Comparison of ENCODE assay signal across 16 mouse cellular contexts in the genomic region with DNA sequence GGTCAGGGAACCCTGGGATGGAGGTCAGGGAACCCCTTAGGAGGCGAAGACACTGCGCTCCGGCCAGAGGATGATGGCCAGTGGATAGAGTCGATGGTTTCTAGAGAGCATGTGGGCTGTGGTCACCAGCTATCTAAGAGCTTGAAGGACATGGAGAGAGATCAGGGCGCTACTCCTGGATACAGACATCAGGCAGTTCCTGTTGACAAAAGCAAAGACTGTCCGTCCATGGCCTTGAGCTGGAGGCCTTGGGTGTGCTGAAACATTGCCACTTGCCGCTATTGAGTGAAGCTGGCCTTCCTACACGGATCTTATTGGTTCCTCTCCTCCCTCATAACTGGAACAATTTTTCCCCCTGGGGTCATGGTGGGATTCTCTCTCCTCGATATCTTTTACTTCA. TPM values are rescaled to one million over a fixed set of nuclear protein-coding genes. Genes with fewer than 3 reads are reported as not detected.
DNase-seq lines count a peak whose midpoint lies in the region; TF ChIP-seq lines count a peak whose summit lies in the region.
"Had no signal": no experiment of that assay in that cellular context is flagged by ENCODE, and none has a peak within 500 bp of the region (broad histone marks: within the 10 kb centered on the region; RNA-seq: fewer than 3 reads in every experiment).

No protein-coding gene starts in this region.

- no peak for TF ChIP-seq POLR2A in testis, adult 2 months (IDR thresholded peaks at IDR 0.05; ENCODE audit: control insufficient read depth, low read depth, low read length)

- peak overlapping the region; percentile 61 for H3K27ac ChIP-seq in testis, adult 2 months (ENCODE audit: control insufficient read depth, insufficient read depth, low read depth, low read length)
- H3K27ac ChIP-seq: embryonic facial prominence, embryonic 13.5 days; forebrain, embryonic 12.5 days; hindbrain, embryonic 10.5 days; hindbrain, embryonic 14.5 days; intestine, embryonic 15.5 days had no signal

- peak; percentile 77 for DNase-seq in ovary, adult 18-20 months (ENCODE audit: low spot score)
- no peak for DNase-seq in ovary, postnatal 14 days (ENCODE audit: low spot score)
- peak; percentile 62 for DNase-seq in adrenal gland, postnatal 14 days
- no peak for DNase-seq in urinary bladder, adult 18-20 months (ENCODE audit: low spot score in 2 of 2)
- DNase-seq in MN1 (ENCODE audit: low spot score) = no peak
- DNase-seq: cerebellum, adult 18-20 months; cerebellum, adult 9-11 months; cerebellum, postnatal 36 days; gastrocnemius, postnatal 25 days had no signal

- no peaks in the 10 kb centered on the region for H3K36me3 ChIP-seq in testis, adult 2 months (ENCODE audit: control insufficient read depth, insufficient read depth, low read length)
- H3K36me3 ChIP-seq: embryonic facial prominence, embryonic 13.5 days; forebrain, embryonic 12.5 days; heart, embryonic 12.5 days; hindbrain, embryonic 10.5 days; intestine, embryonic 15.5 days had no signal

- no peak for TF ChIP-seq CTCF in testis, adult 2 months (IDR thresholded peaks at IDR 0.05; ENCODE audit: control insufficient read depth, insufficient read depth, insufficient replicate concordance, low read depth, low read length)

- peaks cover 4% of the 10 kb centered on the region for H3K4me1 ChIP-seq in testis, adult 2 months (ENCODE audit: control insufficient read depth, insufficient read depth, low read length)
- H3K4me1 ChIP-seq: embryonic facial prominence, embryonic 13.5 days; forebrain, embryonic 12.5 days; intestine, embryonic 15.5 days had no signal

- 0 out of 2 replicates have a peak, but pooled peaks cover 3% of the 10 kb centered on the region for H3K27me3 ChIP-seq in testis, adult 2 months (ENCODE audit: control insufficient read depth, insufficient read depth, low read length)
- H3K27me3 ChIP-seq: heart, embryonic 12.5 days; intestine, embryonic 15.5 days had no signal

- H3K4me3 ChIP-seq in testis, adult 2 months (ENCODE audit: control insufficient read depth, low read depth, low read length) = no peak overlapping the region
- H3K4me3 ChIP-seq: embryonic facial prominence, embryonic 13.5 days; forebrain, embryonic 12.5 days; heart, embryonic 12.5 days; hindbrain, embryonic 10.5 days; intestine, embryonic 15.5 days had no signal

RNA-seq across cellular contexts. Expression of a gene that starts 6.7 kb away (rescaled TPM):
- total RNA-seq in adrenal gland, postnatal 14 days (2021) = 10.6 and 12.2 TPM in 2 replicates
- polyA plus RNA-seq in testis, adult 2 months (2012; rRNA removed) = 23.1 and 26.0 TPM in 2 replicates

RNA-seq across cellular contexts. Expression of a gene that starts 26.1 kb away (rescaled TPM):
- total RNA-seq in adrenal gland, postnatal 14 days (2021) = 45.2 and 45.4 TPM in 2 replicates
- polyA plus RNA-seq in testis, adult 2 months (2012; rRNA removed) = 15.1 and 16.9 TPM in 2 replicates

Comparison
In these comparisons a context has a peak if more than half of its experiments do, and no peak if none do; other contexts are left out.
1. DNase-seq: peak in ovary, adult 18-20 months (single experiment) and adrenal gland, postnatal 14 days (single experiment); none in ovary, postnatal 14 days (single experiment), urinary bladder, adult 18-20 months (0 of 2) and MN1 (single experiment).